Mouse (Mus musculus) thymus, adult 2 months (tissue): ENCODE measurements at regions not wholly inside any gene's neighbourhood (a gene's known extent, or its start where the extent isn't known, plus 50 kb on each side); places are given as distances from the start of the nearest gene placed in this dataset.

Experiments
- DNase-seq: peaks from one replicate; pipeline ENCODE4 v3.0.0; 2021
- H3K27ac ChIP-seq: fragments of 200-500 bp; 2 replicates; pipeline ENCODE4 v1.5.1; 2012; ENCODE audit warnings: low read length, control low read depth; ENCODE audit not compliant: control insufficient read depth, insufficient read depth
- H3K27me3 ChIP-seq: fragments of 200-500 bp; 2 replicates; pipeline ENCODE4 v1.6.1; 2012; ENCODE audit warnings: mild to moderate bottlenecking, low read length, moderate library complexity, mixed read lengths; ENCODE audit not compliant: control insufficient read depth, insufficient read depth
- H3K36me3 ChIP-seq: fragments of 200-500 bp; 2 replicates; pipeline ENCODE4 v1.6.1; 2012; ENCODE audit warnings: mild to moderate bottlenecking, low read length, moderate library complexity; ENCODE audit not compliant: control insufficient read depth, insufficient read depth
- H3K4me1 ChIP-seq: fragments of 200-500 bp; replicated peaks from 2 replicates; pipeline ENCODE4 v1.6.1; 2012; ENCODE audit warnings: low read length; ENCODE audit not compliant: control insufficient read depth, insufficient read depth
- H3K4me3 ChIP-seq: fragments of 200-500 bp; 2 replicates; pipeline ENCODE4 v1.5.1; 2012; ENCODE audit warnings: mild to moderate bottlenecking, low read length, control low read depth, moderate library complexity; ENCODE audit not compliant: control insufficient read depth, insufficient read depth
- CTCF ChIP-seq: fragments of 200-500 bp; IDR thresholded peaks from 2 replicates; pipeline ENCODE4 v1.5.1; 2012; ENCODE audit warnings: mild to moderate bottlenecking, control low read depth, low read length, moderate library complexity, borderline replicate concordance; ENCODE audit not compliant: control insufficient read depth, poor library complexity, insufficient read depth; ENCODE audit errors: extremely low read depth
- POLR2A ChIP-seq: fragments of 200-500 bp; IDR thresholded peaks from 2 replicates; pipeline ENCODE4 v1.6.1; 2012; ENCODE audit warnings: mild to moderate bottlenecking, low read length, control low read depth, moderate library complexity; ENCODE audit not compliant: control insufficient read depth, poor library complexity, insufficient read depth; ENCODE audit errors: extremely low read depth
- WGBS: fragments of 180-500 bp; shearing (Covaris S2); methylation state at CpG from one replicate; pipeline ENCODE4 v1.1.7; 2018; 5-methylcytosine and 5-hydroxymethylcytosine counted together

DNA sequence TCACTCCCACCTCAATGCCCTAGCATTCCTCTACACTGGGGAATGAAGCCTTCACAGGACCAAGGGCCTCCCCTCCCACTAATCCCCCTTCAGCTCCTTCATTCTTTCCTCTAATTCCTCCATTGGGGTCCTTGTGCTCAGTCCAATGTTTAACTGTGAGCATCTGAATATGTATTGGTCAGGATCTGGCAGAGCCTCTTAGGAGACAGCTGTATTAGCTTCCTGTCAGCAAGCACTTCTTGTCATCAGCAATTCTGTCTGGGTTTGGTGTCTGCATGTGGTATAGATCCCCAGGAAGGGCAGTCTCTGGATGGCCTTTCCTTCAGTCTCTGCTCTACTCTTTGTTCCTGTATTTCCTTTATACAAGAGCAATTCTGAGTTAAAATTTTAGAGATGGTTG is 426.8 kb upstream of the 2610001J05Rik start:
- Histone ChIP-seq H3K4me1 (no peaks in the 10 kb centered on the region), H3K27ac (no peak overlapping the region), H3K36me3 (no peaks in the 10 kb centered on the region), H3K27me3 (no peaks in the 10 kb centered on the region), H3K4me3 (no peak overlapping the region)
- TF ChIP-seq POLR2A: no peak
- TF ChIP-seq CTCF: no peak
- no peak for DNase-seq

GRCm38 (mm10) chr6:14297428-14297827 is 426.1 kb upstream of the 2610001J05Rik start:
- Histone ChIP-seq H3K27me3 (no peaks in the 10 kb centered on the region), H3K36me3 (no peaks in the 10 kb centered on the region), H3K27ac (no peak overlapping the region), H3K4me1 (no peaks in the 10 kb centered on the region), H3K4me3 (no peak overlapping the region)
- TF ChIP-seq CTCF: no peak
- no peak for TF ChIP-seq POLR2A
- DNase-seq: no peak

DNA sequence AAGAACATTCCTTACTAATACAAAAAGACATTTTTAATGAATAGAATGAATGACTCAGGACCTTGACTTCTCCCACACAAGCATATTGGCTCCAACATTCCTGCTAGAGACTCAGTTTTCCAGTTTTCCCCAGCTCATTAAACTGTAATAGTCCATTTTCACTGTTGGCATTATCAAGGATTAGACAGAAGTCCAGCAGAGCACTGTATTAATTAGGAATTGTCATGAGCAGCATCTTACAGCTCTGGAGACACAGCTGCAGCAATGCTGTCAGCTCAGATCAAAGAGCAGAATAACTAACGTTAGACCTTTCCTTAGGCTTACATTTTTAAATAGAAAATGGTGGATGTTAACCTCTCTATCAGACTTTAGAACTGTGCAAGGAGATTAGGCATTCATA is 419.5 kb upstream of the 2610001J05Rik start:
- H3K4me3 ChIP-seq: no peak overlapping the region
- H3K36me3 ChIP-seq: no peaks in the 10 kb centered on the region
- no peaks in the 10 kb centered on the region for H3K4me1 ChIP-seq
- no peak for TF ChIP-seq POLR2A
- no peak for TF ChIP-seq CTCF
- no peaks in the 10 kb centered on the region for H3K27me3 ChIP-seq
- 60% methylated on average over 1 of the region's 1 CpGs for WGBS
- no peak overlapping the region for H3K27ac ChIP-seq
- no peak for DNase-seq

DNA sequence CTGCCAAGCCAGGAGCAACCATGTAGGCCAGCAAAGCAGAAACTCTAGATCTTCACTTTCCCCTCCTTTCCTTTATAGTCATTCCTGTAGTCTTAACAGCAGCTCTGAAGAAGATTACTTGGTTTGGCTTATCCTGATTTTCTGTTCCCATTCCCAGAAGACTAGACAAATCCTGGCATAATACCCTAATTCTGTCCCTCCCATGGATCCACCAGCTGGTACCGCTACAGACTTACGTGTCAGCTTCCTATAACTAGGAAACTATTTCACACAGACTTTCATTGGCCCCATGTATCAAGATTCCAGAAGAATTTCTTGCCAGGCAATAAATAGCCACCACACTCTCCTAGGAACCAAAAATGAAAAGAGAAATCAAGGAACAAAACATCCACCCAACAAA is 410.2 kb upstream of the 2610001J05Rik start:
- no peak for DNase-seq
- WGBS: 95% methylated on average over 2 of the region's 2 CpGs
- Histone ChIP-seq H3K4me3 (no peak overlapping the region), H3K27me3 (no peaks in the 10 kb centered on the region), H3K4me1 (no peaks in the 10 kb centered on the region), H3K36me3 (no peaks in the 10 kb centered on the region), H3K27ac (no peak overlapping the region)
- no peak for TF ChIP-seq POLR2A
- no peak for TF ChIP-seq CTCF

DNA sequence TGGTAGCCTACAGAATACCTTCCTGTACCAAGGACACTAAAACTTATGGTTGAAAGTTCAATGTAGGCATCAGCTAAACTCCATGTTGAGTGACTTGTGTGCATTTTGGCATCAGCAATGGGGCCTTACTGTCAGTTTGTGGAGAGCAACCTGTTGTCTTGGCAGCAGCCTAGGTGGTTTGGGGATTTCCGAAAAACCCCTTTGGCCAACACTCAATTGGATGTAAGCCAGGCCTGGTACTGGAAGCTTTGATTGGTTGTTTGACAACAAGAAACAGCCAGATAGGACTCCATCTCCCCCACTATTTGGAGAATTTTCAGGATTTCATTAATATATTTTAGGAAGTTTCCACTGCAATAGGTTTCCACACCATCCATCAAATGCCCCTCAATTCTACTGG is 390.6 kb upstream of the 2610001J05Rik start:
- DNase-seq: no peak
- no peaks in the 10 kb centered on the region for H3K36me3 ChIP-seq
- no peak overlapping the region for H3K4me3 ChIP-seq
- H3K4me1 ChIP-seq: no peaks in the 10 kb centered on the region
- H3K27me3 ChIP-seq: no peaks in the 10 kb centered on the region
- H3K27ac ChIP-seq: no peak overlapping the region
- TF ChIP-seq POLR2A: no peak
- TF ChIP-seq CTCF: no peak
- 95% methylated on average over 1 of the region's 1 CpGs for WGBS

GRCm38 (mm10) chr6:14240331-14240730 is 369.0 kb upstream of the 2610001J05Rik start:
- TF ChIP-seq CTCF (no peak), POLR2A (no peak)
- DNase-seq: no peak
- Histone ChIP-seq H3K36me3 (no peaks in the 10 kb centered on the region), H3K4me1 (no peaks in the 10 kb centered on the region), H3K4me3 (no peak overlapping the region), H3K27ac (no peak overlapping the region), H3K27me3 (no peaks in the 10 kb centered on the region)

DNA sequence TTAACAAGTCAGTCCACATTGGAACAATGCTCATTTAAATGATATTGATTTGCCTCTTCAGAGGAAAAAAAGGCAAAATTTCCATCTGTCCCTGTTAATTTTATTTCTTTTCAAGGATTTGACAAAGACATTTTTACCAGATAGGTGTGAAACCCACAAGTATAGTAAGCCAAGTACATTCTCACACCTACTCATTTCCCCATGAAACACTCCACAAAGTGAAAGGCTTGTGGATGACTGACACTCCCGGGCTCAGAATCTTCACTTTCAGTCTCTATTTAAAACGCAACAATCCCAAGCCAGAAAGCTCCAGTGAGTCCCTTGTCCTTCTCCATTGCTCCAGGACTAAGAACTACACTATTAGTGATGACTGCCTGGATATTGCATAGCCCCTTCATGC is 367.8 kb upstream of the 2610001J05Rik start:
- no peak for TF ChIP-seq POLR2A
- no peak for TF ChIP-seq CTCF
- H3K27me3 ChIP-seq: no peaks in the 10 kb centered on the region
- WGBS: 82% methylated on average over 2 of the region's 2 CpGs
- no peak overlapping the region for H3K4me3 ChIP-seq
- H3K27ac ChIP-seq: no peak overlapping the region
- no peaks in the 10 kb centered on the region for H3K36me3 ChIP-seq
- H3K4me1 ChIP-seq: no peaks in the 10 kb centered on the region
- no peak for DNase-seq
